Mouse (Mus musculus) induced T-regulatory cell, adult 2 months (primary cell): ENCODE results near the gene Chil4.

Experiments
- DNase-seq: peaks from one replicate; pipeline ENCODE4 v3.0.0-alpha.2; 2012; ENCODE audit warnings: low read depth

Chil4 gene

DNA sequence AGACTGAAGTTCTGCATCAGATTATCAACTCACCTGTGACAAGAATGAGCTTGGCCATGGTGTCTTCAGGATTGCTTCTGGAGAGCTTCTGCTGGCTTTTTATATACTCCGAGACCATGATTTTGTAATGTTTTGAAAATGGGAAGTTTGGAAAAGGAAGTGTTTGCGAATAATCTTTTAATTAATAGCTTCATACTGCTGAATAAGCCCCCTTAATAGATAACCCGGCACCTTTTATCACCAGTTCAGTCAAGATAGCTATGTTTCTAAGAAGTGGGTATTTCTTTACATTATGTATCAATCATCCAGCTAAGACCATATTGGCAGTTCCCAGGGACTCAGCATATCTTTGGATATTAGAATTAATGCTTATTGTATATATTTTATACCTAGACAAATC is 51.8 kb downstream of the Chil4 start, which contains the start of gene Chil3:
Gene Chil3 (minus strand): TSS at position 101 of the 400 bp plus-strand sequence.
- no peak for DNase-seq

- DNase-seq = no peak
These were observed 64.9 kb downstream of the Chil4 start for GRCm38 (mm10) chr3:106154413-106154812.
